Mouse (Mus musculus) kidney, postnatal 0 days (tissue): ENCODE results near the gene Gfpt2. TPM values are rescaled to one million over a fixed set of nuclear protein-coding genes. Genes with fewer than 3 reads are reported as not detected.

Experiments
- ATAC-seq: fragments of 200-750 bp; cut with Nextera tagmentation; replicated peaks from 2 replicates; pipeline ENCODE4 v1.8.0; 2017; ENCODE audit warnings: low read depth, moderate number of reproducible peaks, moderate TSS enrichment, moderate library complexity; ENCODE audit not compliant: low FRiP score
- DNase-seq: peaks from one replicate; pipeline ENCODE4 v3.0.0-alpha.2; 2016; ENCODE audit warnings: low spot score
- H3K27ac ChIP-seq: fragments of 300-500 bp; sonication (generic); 2 replicates; pipeline ENCODE4 v1.5.1; 2014; ENCODE audit warnings: mild to moderate bottlenecking
- H3K27me3 ChIP-seq: fragments of 300-500 bp; sonication (generic); 2 replicates; pipeline ENCODE4 v1.6.1; 2014; ENCODE audit warnings: low read length, mixed read lengths; ENCODE audit not compliant: insufficient read depth
- H3K36me3 ChIP-seq: fragments of 300-500 bp; sonication (generic); 2 replicates; pipeline ENCODE4 v1.6.1; 2014; ENCODE audit warnings: low read length, mixed read lengths; ENCODE audit not compliant: insufficient read depth
- H3K4me1 ChIP-seq: fragments of 300-500 bp; sonication (generic); replicated peaks from 2 replicates; pipeline ENCODE4 v1.6.1; 2014; ENCODE audit warnings: antibody characterized with exemption, low read length, mixed read lengths; ENCODE audit not compliant: insufficient read depth
- H3K4me2 ChIP-seq: fragments of 300-500 bp; sonication (generic); 2 replicates; pipeline ENCODE4 v1.6.1; 2014; ENCODE audit warnings: mild to moderate bottlenecking, low read length, moderate library complexity, mixed read lengths
- H3K4me3 ChIP-seq: fragments of 300-500 bp; sonication (generic); replicated peaks from 2 replicates; pipeline ENCODE4 v1.5.1; 2014; ENCODE audit warnings: low read depth, low read length
- H3K9ac ChIP-seq: fragments of 300-500 bp; sonication (generic); 2 replicates; pipeline ENCODE4 v1.6.1; 2014; ENCODE audit warnings: low read depth, low read length
- H3K9me3 ChIP-seq: fragments of 300-500 bp; sonication (generic); replicated peaks from 2 replicates; pipeline ENCODE4 v1.6.1; 2016; ENCODE audit warnings: low read length, inconsistent platforms, mixed read lengths
- CTCF ChIP-seq: IDR thresholded peaks from 2 replicates; pipeline ENCODE4 v1.5.1; 2016; ENCODE audit warnings: antibody characterized with exemption, low read depth, mild to moderate bottlenecking, moderate library complexity
- WGBS: fragments of 180-500 bp; shearing (Covaris S2); extraction: QIAGEN DNeasy Blood & Tissue Kit; methylation state at CpG from one replicate; pipeline ENCODE4 v1.1.7; 2014; 5-methylcytosine and 5-hydroxymethylcytosine counted together
- polyA plus RNA-seq: library from polyadenylated mRNA; unstranded; fragments of >200 nt; fragmentation: Nextera tagmentation; extraction: Ambion mirVana; gene quantifications from 2 replicates; pipeline ENCODE4 v1.2.1, GENCODE M21; 2015

Gene Gfpt2
- polyA plus RNA-seq = 7.3 and 8.6 TPM in 2 replicates

- ATAC-seq (peak; percentile 94), DNase-seq (peak; percentile 89)
- Histone ChIP-seq H3K9me3 (no peaks in the 10 kb centered on the region), H3K4me2 (peak within 1 kb of the TSS; percentile 92), H3K4me3 (peak within 1 kb of the TSS; percentile 48), H3K27me3 (no peaks in the 10 kb centered on the region), H3K27ac (no peak within 1 kb of the TSS), H3K4me1 (0 out of 2 replicates have a peak, but pooled peaks cover 10% of the 10 kb centered on the region), H3K9ac (peak within 1 kb of the TSS; percentile 58), H3K36me3 (no peaks in the 10 kb centered on the region)
- WGBS = under 1% methylated on average over 25 of the region's 25 CpGs
- TF ChIP-seq CTCF = no peak
Measured at GRCm38 (mm10) chr11:49793619-49794341, at the start of gene Gfpt2. Gfpt2 (plus strand) TSS chr11:49794178.

- H3K4me2 ChIP-seq = no peak overlapping the region
- no peak for TF ChIP-seq CTCF
- no peak for DNase-seq
- H3K36me3 ChIP-seq = no peaks in the 10 kb centered on the region
- ATAC-seq = no peak
- no peaks in the 10 kb centered on the region for H3K27me3 ChIP-seq
- H3K27ac ChIP-seq = no peak overlapping the region
- H3K9me3 ChIP-seq = no peaks in the 10 kb centered on the region
- H3K9ac ChIP-seq = no peak overlapping the region
- no peaks in the 10 kb centered on the region for H3K4me1 ChIP-seq
- no peak overlapping the region for H3K4me3 ChIP-seq
Measured at GRCm38 (mm10) chr11:49744981-49745380, 49.0 kb upstream of the Gfpt2 start.

- no peak for TF ChIP-seq CTCF
- no peaks in the 10 kb centered on the region for H3K27me3 ChIP-seq
- ATAC-seq = no peak
- no peak for DNase-seq
- H3K4me2 ChIP-seq = no peak overlapping the region
- H3K4me3 ChIP-seq = no peak overlapping the region
- H3K9me3 ChIP-seq = no peaks in the 10 kb centered on the region
- H3K9ac ChIP-seq = no peak overlapping the region
- 72% methylated on average over 3 of the region's 3 CpGs for WGBS
- H3K36me3 ChIP-seq = no peaks in the 10 kb centered on the region
- H3K27ac ChIP-seq = no peak overlapping the region
- no peaks in the 10 kb centered on the region for H3K4me1 ChIP-seq
Measured at GRCm38 (mm10) chr11:49745839-49746238, 48.1 kb upstream of the Gfpt2 start.

- ATAC-seq (no peak), DNase-seq (no peak)
- no peak for TF ChIP-seq CTCF
- Histone ChIP-seq H3K27me3 (no peaks in the 10 kb centered on the region), H3K4me2 (no peak overlapping the region), H3K9ac (no peak overlapping the region), H3K36me3 (no peaks in the 10 kb centered on the region), H3K4me1 (no peaks in the 10 kb centered on the region), H3K9me3 (no peaks in the 10 kb centered on the region), H3K4me3 (no peak overlapping the region), H3K27ac (no peak overlapping the region)
- whole genome bisulfite sequencing = 93% methylated on average over 1 of the region's 1 CpGs
Measured at GRCm38 (mm10) chr11:49746756-49747155, 47.2 kb upstream of the Gfpt2 start.

GRCm38 (mm10) chr11:49754958-49755665 lies 38.9 kb upstream of the Gfpt2 start:
- no peak overlapping the region for H3K4me2 ChIP-seq
- WGBS = 29% methylated on average over 12 of the region's 12 CpGs
- H3K4me3 ChIP-seq = no peak overlapping the region
- no peaks in the 10 kb centered on the region for H3K4me1 ChIP-seq
- TF ChIP-seq CTCF = no peak
- DNase-seq (peak; percentile 44), ATAC-seq (0 out of 2 replicates have a peak, but pooled peaks have one; percentile 33)
- H3K36me3 ChIP-seq = no peaks in the 10 kb centered on the region
- no peaks in the 10 kb centered on the region for H3K9me3 ChIP-seq
- peak overlapping the region; percentile 57 for H3K27ac ChIP-seq
- no peaks in the 10 kb centered on the region for H3K27me3 ChIP-seq
- H3K9ac ChIP-seq = no peak overlapping the region

GRCm38 (mm10) chr11:49758096-49758495 lies 35.9 kb upstream of the Gfpt2 start:
- TF ChIP-seq CTCF = no peak
- Histone ChIP-seq H3K4me3 (no peak overlapping the region), H3K9me3 (no peaks in the 10 kb centered on the region), H3K36me3 (no peaks in the 10 kb centered on the region), H3K9ac (no peak overlapping the region), H3K27me3 (no peaks in the 10 kb centered on the region), H3K4me1 (no peaks in the 10 kb centered on the region), H3K4me2 (no peak overlapping the region), H3K27ac (no peak overlapping the region)
- WGBS = 85% methylated on average over 3 of the region's 3 CpGs
- DNase-seq (no peak), ATAC-seq (no peak)
